Mouse (Mus musculus) liver, embryonic 15.5 days (tissue): Measurements from ENCODE around the gene Drap1. TPM values are rescaled to one million over a fixed set of nuclear protein-coding genes. Genes with fewer than 3 reads are reported as not detected.

Experiments used
- ATAC-seq: fragments of 200-750 bp; cut with Nextera tagmentation; 2 replicates; pipeline ENCODE4 v1.8.0; 2017; ENCODE audit warnings: moderate number of reproducible peaks, mild to moderate bottlenecking, moderate library complexity; ENCODE audit not compliant: insufficient read depth
- H3K27ac ChIP-seq: fragments of 300-500 bp; sonication (generic); replicated peaks from 2 replicates; pipeline ENCODE4 v1.5.1; 2015; ENCODE audit warnings: mild to moderate bottlenecking, inconsistent platforms
- H3K27me3 ChIP-seq: fragments of 300-500 bp; sonication (generic); 2 replicates; pipeline ENCODE4 v1.6.1; 2015; ENCODE audit warnings: mild to moderate bottlenecking, inconsistent platforms
- H3K36me3 ChIP-seq: fragments of 300-500 bp; sonication (generic); replicated peaks from 2 replicates; pipeline ENCODE4 v1.6.1; 2015; ENCODE audit warnings: moderate library complexity, mild to moderate bottlenecking, inconsistent platforms
- H3K4me1 ChIP-seq: fragments of 300-500 bp; sonication (generic); replicated peaks from 2 replicates; pipeline ENCODE4 v1.6.1; 2015; ENCODE audit warnings: inconsistent platforms
- H3K4me2 ChIP-seq: fragments of 300-500 bp; sonication (generic); 2 replicates; pipeline ENCODE4 v1.6.1; 2015; ENCODE audit warnings: moderate library complexity, mild to moderate bottlenecking, inconsistent platforms
- H3K4me3 ChIP-seq: fragments of 300-500 bp; sonication (generic); replicated peaks from 2 replicates; pipeline ENCODE4 v1.5.1; 2015; ENCODE audit warnings: mild to moderate bottlenecking, inconsistent platforms
- H3K9ac ChIP-seq: fragments of 300-500 bp; sonication (generic); 2 replicates; pipeline ENCODE4 v1.6.1; 2015; ENCODE audit warnings: moderate library complexity, mild to moderate bottlenecking, inconsistent platforms
- H3K9me3 ChIP-seq: fragments of 300-500 bp; sonication (generic); replicated peaks from 2 replicates; pipeline ENCODE4 v1.6.1; 2016; ENCODE audit warnings: inconsistent platforms
- WGBS: fragments of 180-500 bp; shearing (Covaris S2); methylation state at CpG from one replicate; pipeline ENCODE4 v1.1.7; 2015; ENCODE audit warnings: mixed read lengths; ENCODE audit not compliant: insufficient replicate concordance; 5-methylcytosine and 5-hydroxymethylcytosine counted together
- polyA plus RNA-seq: library from polyadenylated mRNA; unstranded; fragments of >200 nt; fragmentation: Nextera tagmentation; extraction: Ambion mirVana; gene quantifications from 2 replicates; pipeline ENCODE4 v1.2.1, GENCODE M21; 2015

The Drap1 gene
- polyA plus RNA-seq, 1 experiment from 2014 or later: 64.6 TPM

- H3K9me3 ChIP-seq: no peaks in the 10 kb centered on the region
- WGBS: under 1% methylated on average over 32 of the region's 32 CpGs
- H3K27me3 ChIP-seq: peaks cover 10% of the 10 kb centered on the region
- H3K4me3 ChIP-seq: peak within 1 kb of the TSS; percentile 87
- H3K9ac ChIP-seq: peak within 1 kb of the TSS; percentile 79
- peak; percentile 58 for ATAC-seq
- peak within 1 kb of the TSS; percentile 67 for H3K27ac ChIP-seq
- peaks cover 53% of the 10 kb centered on the region for H3K4me1 ChIP-seq
- H3K36me3 ChIP-seq: peaks cover 24% of the 10 kb centered on the region
- H3K4me2 ChIP-seq: peak within 1 kb of the TSS; percentile 92
These were observed 35.7 kb upstream of the Drap1 start, which contains the start of gene Fibp for GRCm38 (mm10) chr19:5460465-5460911. Gene Fibp (plus strand): TSS chr19:5460615.

GRCm38 (mm10) chr19:5459896-5460295 is 35.1 kb upstream of the Drap1 start:
- 22% methylated on average over 3 of the region's 3 CpGs for WGBS
- peak overlapping the region; percentile 79 for H3K9ac ChIP-seq

GRCm38 (mm10) chr19:5459019-5459418 is 34.2 kb upstream of the Drap1 start:
- Histone ChIP-seq H3K4me1 (peaks cover 60% of the 10 kb centered on the region), H3K4me2 (no peak overlapping the region), H3K9ac (no peak overlapping the region), H3K9me3 (no peaks in the 10 kb centered on the region), H3K27ac (no peak overlapping the region), H3K36me3 (peaks cover 11% of the 10 kb centered on the region), H3K4me3 (no peak overlapping the region), H3K27me3 (peaks cover 10% of the 10 kb centered on the region)
- 52% methylated on average over 7 of the region's 7 CpGs for WGBS
- no peak for ATAC-seq

More at GRCm38 (mm10) chr19:5459896-5460295, 35.1 kb upstream of the Drap1 start:
- Histone ChIP-seq H3K4me2 (peak overlapping the region; percentile 92), H3K27me3 (peaks cover 10% of the 10 kb centered on the region), H3K27ac (no peak overlapping the region), H3K4me3 (peak overlapping the region; percentile 87), H3K36me3 (peaks cover 18% of the 10 kb centered on the region), H3K4me1 (peaks cover 59% of the 10 kb centered on the region), H3K9me3 (no peaks in the 10 kb centered on the region)
- ATAC-seq: no peak

- peaks cover 10% of the 10 kb centered on the region for H3K27me3 ChIP-seq
- H3K27ac ChIP-seq: peak within 1 kb of the TSS; percentile 77
- H3K36me3 ChIP-seq: no peaks in the 10 kb centered on the region; the same call in 1 of the 2 replicates
- peak within 1 kb of the TSS; percentile 75 for H3K9ac ChIP-seq
- H3K4me1 ChIP-seq: peaks cover 57% of the 10 kb centered on the region
- peak within 1 kb of the TSS; percentile 76 for H3K4me3 ChIP-seq
- H3K4me2 ChIP-seq: peak within 1 kb of the TSS; percentile 100
- WGBS: 11% methylated on average over 14 of the region's 14 CpGs
- H3K9me3 ChIP-seq: no peaks in the 10 kb centered on the region
- ATAC-seq: peak; percentile 5; the same call in 1 of the 2 replicates
These were observed 33.1 kb upstream of the Drap1 start, which contains the start of gene Ccdc85b for GRCm38 (mm10) chr19:5457746-5458442. Gene Ccdc85b (minus strand): TSS chr19:5457894.

GRCm38 (mm10) chr19:5456922-5457745 is 32.4 kb upstream of the Drap1 start:
- Histone ChIP-seq H3K9me3 (no peaks in the 10 kb centered on the region), H3K36me3 (no peaks in the 10 kb centered on the region; the same call in 1 of the 2 replicates), H3K27me3 (peaks cover 10% of the 10 kb centered on the region), H3K9ac (peak overlapping the region; percentile 75), H3K4me3 (peak overlapping the region; percentile 76), H3K4me2 (peak overlapping the region; percentile 100), H3K4me1 (peaks cover 57% of the 10 kb centered on the region), H3K27ac (peak overlapping the region; percentile 77)
- ATAC-seq: peak; percentile 85
- WGBS: under 1% methylated on average over 70 of the region's 70 CpGs

GRCm38 (mm10) chr19:5456241-5456921 is 31.6 kb upstream of the Drap1 start:
- Histone ChIP-seq H3K27ac (peak overlapping the region; percentile 77; the same call in 1 of the 2 replicates), H3K36me3 (no peaks in the 10 kb centered on the region; the same call in 1 of the 2 replicates), H3K27me3 (peaks cover 14% of the 10 kb centered on the region), H3K4me3 (peak overlapping the region; percentile 76), H3K4me2 (peak overlapping the region; percentile 100), H3K9me3 (no peaks in the 10 kb centered on the region), H3K4me1 (peaks cover 56% of the 10 kb centered on the region), H3K9ac (peak overlapping the region; percentile 75)
- WGBS: 3% methylated on average over 26 of the region's 26 CpGs
- ATAC-seq: no peak

DNA sequence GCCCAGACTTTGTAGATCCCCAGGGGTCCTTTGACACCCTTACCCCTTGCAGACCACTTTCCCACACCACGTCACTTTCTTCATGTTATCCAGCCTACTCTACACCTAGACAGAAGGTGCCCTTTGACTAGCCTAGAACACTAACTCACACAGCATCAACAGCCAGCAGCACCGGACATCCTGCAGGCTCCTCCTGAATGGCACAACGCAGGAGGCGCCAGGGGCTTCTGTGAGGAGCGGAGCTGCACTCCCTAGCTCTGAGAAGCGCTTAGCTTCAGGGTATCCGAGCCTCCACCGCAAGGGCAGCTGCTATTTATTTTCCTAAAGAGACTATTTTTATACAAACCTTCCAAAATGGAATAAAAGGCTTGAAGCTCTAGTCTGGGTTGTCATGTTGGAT is 30.8 kb upstream of the Drap1 start:
- peaks cover 23% of the 10 kb centered on the region for H3K27me3 ChIP-seq
- no peak overlapping the region for H3K9ac ChIP-seq
- no peak overlapping the region for H3K27ac ChIP-seq
- H3K4me3 ChIP-seq: peak overlapping the region; percentile 76; the same call in 1 of the 2 replicates
- H3K4me1 ChIP-seq: peaks cover 47% of the 10 kb centered on the region
- H3K36me3 ChIP-seq: no peaks in the 10 kb centered on the region
- H3K9me3 ChIP-seq: no peaks in the 10 kb centered on the region
- WGBS: 59% methylated on average over 8 of the region's 8 CpGs
- ATAC-seq: no peak
- peak overlapping the region; percentile 100 for H3K4me2 ChIP-seq

DNA sequence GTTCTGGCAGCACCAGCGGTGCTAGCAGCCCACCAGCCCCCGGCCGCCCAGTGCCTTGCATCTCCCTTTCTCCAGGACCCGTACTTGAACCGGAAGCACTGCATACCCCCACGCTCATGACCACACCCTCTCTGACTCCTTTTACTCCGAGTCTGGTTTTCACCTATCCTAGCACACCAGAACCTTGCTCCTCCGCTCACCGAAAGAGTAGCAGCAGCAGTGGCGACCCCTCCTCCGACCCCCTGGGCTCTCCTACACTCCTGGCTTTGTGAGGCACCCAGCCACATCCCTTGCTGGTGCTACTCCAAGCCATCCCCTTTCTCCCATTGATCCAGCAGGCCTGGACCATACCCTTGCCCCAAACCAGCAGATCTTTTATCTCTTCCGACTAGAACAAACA is 30.3 kb upstream of the Drap1 start:
- Histone ChIP-seq H3K4me2 (peak overlapping the region; percentile 100), H3K9me3 (no peaks in the 10 kb centered on the region), H3K9ac (no peak overlapping the region), H3K36me3 (no peaks in the 10 kb centered on the region), H3K4me1 (peaks cover 44% of the 10 kb centered on the region), H3K27ac (no peak overlapping the region), H3K4me3 (no peak overlapping the region), H3K27me3 (peaks cover 28% of the 10 kb centered on the region)
- WGBS: 73% methylated on average over 12 of the region's 12 CpGs
- ATAC-seq: no peak

- H3K27me3 ChIP-seq: peaks cover 58% of the 10 kb centered on the region
These were observed 27.0 kb upstream of the Drap1 start for GRCm38 (mm10) chr19:5451766-5452165.

DNA sequence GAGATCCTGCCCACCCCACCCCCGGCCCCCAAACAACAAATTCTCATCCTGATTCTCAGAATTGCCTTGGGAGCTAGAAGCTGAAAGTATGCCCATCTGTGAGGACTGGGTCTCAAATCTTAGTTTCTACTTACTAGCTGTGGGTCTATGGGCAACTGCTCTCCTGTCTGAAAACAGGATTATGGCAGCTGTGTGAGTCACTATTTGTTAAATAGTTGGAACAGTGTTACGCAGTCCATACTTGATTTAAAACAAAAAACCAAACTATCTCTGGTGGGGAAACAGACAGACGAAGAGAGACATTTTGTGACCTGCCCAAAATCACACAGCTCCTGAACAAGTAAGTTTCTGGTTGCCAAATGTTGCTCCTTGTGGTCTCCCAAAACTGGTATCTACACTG is 24.9 kb upstream of the Drap1 start:
- peaks cover 72% of the 10 kb centered on the region for H3K27me3 ChIP-seq

More at GRCm38 (mm10) chr19:5451766-5452165, 27.0 kb upstream of the Drap1 start:
- Histone ChIP-seq H3K27ac (no peak overlapping the region), H3K9me3 (no peaks in the 10 kb centered on the region), H3K4me2 (no peak overlapping the region), H3K36me3 (no peaks in the 10 kb centered on the region), H3K4me3 (no peak overlapping the region), H3K4me1 (peaks cover 41% of the 10 kb centered on the region), H3K9ac (no peak overlapping the region)
- 44% methylated on average over 6 of the region's 6 CpGs for WGBS
- ATAC-seq: no peak

More for the DNA sequence above, 24.9 kb upstream of the Drap1 start:
- Histone ChIP-seq H3K9me3 (no peaks in the 10 kb centered on the region), H3K4me2 (no peak overlapping the region), H3K27ac (no peak overlapping the region), H3K4me3 (no peak overlapping the region), H3K36me3 (no peaks in the 10 kb centered on the region), H3K9ac (no peak overlapping the region), H3K4me1 (peaks cover 22% of the 10 kb centered on the region)
- 60% methylated on average over 3 of the region's 3 CpGs for WGBS
- no peak for ATAC-seq
